Mouse (Mus musculus): ENCODE results near the gene Col4a2.

Col4a2 gene

DNA sequence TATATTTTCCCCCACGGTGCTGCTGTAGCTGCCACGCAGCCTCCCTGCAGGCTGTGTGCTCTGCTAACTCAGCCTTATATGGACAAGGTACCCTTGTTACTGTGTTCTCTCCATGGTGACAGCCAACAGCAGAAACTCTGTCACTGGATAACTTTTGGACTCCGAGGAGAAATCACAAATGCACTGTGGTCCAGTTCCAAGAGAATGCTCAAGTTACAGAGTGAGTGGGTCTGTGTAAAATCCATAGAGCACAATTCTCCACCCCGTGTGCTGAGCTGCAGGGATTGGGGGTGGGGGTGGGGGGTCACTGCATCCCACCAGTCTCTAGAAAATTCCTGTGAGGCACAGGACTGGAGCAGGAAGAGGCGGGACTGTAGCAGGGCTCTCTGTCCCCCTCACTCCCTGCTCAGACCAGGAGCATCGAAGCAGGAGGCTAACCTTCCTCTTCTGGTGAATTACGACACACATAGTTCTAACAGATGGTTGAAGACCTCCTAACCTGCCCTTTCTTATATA is 45.4 kb downstream of the Col4a2 start:
- DNase-seq (ENCODE audit: low read depth), result no peak

DNA sequence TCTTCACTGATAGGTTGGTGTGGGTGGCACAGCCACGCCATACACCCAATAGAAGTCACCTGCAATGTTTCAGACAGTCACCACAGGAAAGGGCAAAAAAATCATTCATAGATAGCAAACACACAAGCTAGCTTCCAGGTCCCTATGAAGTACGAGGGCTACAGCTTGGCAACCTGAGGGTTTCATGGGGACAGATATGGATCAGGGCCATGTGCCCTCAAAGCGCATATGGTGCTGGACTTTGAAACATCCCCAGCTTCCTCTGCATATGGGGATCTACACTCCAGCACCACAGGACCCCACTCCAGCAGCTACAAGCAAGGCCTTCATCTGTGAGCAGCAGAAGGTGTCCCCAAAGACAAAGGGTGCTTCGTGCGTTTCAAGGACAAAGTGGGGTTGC is 47.2 kb downstream of the Col4a2 start:
- DNase-seq (ENCODE audit: low read depth), result no peak

DNA sequence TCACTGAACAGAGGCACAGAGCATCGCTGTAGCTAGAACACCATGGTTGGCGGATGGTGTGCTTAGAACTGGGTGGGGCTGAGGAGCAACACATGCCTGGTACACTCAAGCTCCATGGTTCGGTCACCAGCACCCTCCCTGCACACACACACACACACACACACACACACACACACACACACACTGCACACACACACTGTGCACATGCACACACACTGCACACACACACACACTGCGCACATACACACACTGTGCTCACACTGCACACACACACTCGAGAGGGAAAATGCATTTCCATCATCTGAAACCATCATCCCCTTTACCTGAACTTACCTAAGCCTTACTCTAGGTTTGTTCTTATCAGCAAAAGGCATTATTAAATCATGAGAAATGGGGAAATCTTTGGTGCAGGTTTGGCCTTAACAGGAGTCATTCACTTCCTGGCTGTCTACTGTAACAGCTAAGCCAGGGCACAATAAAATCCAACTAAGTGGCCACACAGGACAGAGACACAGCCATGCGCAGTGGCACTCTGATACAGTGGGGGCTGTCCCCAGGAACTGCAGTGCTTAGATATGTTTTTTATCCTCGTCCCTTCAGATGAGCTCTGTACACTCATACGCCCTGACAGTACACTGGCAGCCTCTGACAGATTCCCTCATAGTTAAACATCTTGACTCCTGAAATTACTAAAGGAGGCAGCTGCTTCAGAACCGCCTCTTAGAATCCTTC is 49.1 kb downstream of the Col4a2 start:
- DNase-seq (ENCODE audit: low read depth), result no peak

DNA sequence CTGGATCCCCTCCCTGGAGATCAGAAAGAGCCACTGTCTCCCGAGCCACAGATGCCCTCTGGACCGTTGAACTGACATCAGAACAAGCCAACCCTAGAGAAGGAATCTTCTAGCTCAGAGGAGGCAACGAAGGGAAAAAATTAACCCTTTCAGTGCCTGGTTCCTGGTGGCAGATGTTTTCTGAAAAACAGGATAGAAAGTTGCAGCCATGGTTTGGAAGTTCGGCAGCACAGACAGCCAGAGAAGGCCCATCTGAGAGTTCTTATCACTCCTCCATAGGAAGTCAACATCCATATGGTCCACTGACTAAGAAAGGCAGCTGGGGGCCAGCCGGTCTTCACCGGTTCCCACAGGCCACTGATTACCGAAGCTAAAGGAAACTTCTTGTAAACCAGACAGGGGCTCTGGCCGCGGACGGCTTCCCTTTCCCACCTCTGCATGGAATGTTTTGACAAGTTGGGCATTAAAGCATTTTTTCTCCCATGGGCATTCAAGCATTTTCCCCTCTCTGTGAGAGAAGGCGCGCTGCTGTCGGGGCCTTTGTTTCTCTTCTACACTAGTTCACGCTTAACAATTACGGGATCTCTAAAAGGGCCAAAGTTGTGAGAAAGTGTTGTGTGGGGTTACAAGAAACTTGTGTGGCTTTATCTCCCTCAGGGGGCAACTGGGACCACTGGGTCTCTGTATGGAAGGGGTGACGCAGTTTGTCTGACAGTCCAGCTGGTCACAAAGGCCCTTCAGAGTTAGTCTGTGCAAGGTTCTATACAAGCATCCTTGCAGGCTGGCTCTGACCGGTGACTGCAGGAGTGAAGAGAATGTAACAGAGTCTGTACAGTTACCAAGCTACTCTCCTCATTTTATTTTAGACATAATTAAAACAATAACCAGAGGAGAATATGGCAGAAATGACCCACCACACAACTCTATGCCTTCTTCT is 49.9 kb downstream of the Col4a2 start:
- DNase-seq (ENCODE audit: low read depth), result no peak

DNA sequence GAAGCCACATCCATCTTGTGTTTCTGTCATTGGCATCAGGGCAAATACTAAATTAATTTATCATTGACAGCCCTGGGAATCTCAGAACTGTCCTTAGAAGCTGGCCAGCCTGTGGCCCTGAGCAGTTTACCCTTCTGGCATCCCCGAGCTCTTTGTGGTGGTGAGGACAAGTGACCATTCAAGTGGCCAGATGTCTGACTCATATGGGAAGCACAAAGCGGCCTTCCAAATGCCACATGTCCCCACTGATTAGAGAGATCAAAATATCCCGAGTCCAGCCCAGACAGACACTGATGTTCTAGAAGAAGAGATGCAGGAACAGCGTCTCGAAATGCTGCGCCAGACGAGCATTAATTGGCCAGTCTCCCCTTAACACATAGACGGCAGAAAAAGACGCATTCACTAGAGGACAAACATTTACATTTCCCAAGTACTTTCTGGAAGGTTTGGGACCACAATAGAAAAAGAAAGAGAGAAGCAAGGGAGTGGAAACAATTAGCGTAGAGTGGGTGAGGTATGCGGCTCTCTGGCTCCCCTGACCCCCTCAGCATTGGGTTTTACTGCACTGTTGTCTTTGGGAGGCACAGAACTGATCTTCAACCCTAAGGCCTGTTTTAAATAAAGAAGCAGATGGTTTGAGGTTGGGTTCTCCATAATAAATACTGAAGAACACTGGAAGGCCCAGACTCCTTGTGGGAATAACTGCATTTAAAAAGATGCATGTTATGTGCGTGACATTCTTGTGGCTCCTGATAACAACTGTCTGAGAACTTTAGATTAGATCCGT is 50.9 kb downstream of the Col4a2 start:
- no peak for DNase-seq (ENCODE audit: low read depth)

DNA sequence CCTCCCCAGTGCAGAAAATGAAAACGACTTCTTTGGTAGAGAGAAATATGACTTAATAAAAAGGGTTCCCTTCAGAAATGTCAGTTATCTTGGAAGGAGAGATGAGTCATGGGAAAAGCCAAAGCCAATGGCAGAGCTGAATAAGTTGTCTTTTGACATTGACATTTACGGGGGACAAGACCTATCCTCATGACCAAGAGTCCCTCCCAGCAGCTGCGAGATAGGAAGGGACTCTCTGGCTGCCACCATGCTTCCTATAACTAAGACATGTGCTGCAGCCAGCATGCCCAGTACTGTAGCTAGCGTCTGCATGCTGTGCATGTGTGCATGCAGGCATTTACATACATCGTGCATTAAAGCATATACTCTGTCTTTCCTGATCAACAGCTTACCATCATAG is 53.6 kb downstream of the Col4a2 start:
- no peak for DNase-seq (ENCODE audit: low read depth)

DNA sequence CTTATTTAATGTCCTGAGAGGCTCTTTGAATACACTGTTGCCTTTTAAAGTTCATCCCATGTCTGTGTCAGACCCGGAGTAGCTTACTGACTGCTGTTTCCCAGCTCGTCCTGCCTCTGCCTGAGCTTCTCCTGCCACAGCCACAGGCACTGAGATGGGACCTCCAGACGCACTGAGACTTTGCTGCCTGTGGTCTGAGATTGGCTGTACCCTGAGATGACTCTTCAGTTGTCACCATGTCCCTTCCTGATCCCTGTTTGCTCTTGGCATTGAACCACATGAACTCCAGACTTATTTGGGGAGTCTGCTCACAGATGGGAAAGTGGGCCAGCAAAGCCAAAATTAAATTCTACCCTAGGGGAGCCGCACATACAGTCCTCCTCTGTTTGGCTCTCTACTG is 54.1 kb downstream of the Col4a2 start:
- DNase-seq (ENCODE audit: low read depth), result no peak

DNA sequence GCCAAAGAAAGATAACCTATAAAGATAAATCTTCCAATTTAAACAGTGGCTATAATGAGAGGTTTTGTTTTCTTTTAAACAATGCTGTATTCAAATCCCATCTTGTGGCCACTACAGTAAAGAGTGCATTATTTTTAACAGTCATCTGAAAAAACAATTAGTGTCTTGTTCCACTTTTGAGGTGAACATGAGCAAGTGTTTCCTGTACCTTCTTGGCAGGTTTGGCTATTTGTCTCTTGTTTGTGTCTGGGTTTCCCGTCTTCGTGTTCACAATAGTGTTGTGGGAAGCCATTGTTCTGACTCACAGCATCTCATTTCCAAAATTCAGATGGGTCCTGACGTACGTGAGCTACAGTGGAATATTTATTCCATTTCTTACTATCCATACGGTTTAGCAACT is 55.1 kb downstream of the Col4a2 start:
- no peak for DNase-seq (ENCODE audit: low read depth)

DNA sequence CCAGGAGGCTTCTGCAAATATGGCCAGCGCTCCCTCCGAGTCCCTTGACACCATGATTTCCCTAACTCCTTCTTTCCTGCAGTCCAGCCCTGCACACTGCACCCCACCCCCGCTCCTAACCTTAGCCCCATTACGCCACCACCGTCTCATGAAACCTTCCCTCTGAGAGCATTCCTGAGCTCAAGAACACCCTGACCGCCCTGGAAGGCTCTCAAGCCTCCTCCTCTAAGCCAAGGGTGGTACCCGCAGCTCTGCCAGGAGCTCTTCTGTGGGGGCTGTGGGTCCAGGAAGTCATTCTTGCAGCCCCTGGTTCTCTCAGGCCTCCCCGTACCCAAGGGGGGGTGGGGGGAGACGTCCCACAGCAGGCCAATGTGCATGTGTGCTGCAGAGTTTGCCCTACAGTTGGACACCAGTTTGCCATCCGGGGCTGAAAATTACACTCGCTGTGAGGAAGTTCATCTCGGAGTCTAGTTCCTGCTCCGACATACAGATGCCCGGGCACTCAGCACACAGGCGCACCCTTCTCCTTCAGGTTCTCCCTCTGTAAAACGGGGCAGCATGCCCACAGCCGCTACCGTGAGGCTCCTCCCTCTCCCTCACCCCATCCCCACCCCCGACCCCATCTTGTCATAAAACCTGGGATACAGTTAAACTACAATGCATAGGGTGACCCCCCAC is 57.1 kb downstream of the Col4a2 start:
- no peak for DNase-seq (ENCODE audit: low read depth)

DNA sequence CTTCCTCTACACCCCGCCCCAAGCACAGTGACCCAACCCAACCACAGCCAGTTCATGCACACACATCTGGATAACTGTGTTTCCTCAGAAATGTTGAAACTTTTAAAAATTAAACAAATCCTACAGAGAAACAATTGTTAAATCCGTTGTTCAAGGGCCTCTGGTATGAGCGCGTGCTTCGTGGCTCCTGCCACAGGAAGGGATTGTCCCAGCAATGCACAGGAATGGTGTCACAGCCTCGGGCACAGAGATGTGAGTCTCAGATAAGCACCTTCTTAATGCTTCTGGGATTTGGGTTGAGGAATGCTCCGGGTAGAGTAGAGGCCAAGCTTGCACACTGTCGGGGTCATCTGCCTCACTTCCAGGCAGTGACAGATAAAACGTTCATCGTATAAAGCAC is 58.7 kb downstream of the Col4a2 start:
- DNase-seq (ENCODE audit: low read depth), result no peak

DNA sequence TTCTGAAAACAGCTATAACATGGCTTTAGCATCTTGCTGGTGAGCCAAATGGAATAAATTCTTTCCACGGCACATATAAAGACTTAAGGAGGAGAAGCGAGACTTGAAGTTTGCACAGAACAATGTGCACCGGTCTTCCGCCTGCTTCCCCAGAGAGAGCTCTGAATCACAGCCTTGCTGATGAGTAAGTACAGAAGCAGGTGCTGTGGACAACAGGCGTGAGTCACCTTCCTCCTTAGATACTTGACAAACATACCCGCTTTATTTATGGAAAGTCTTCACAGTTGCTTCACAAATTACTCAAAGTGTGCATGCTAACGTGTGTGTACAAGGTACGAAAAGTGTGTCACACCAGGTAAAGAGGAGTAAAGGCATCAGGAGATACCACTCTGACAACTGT is 59.5 kb downstream of the Col4a2 start:
- DNase-seq (ENCODE audit: low read depth), result no peak

DNA sequence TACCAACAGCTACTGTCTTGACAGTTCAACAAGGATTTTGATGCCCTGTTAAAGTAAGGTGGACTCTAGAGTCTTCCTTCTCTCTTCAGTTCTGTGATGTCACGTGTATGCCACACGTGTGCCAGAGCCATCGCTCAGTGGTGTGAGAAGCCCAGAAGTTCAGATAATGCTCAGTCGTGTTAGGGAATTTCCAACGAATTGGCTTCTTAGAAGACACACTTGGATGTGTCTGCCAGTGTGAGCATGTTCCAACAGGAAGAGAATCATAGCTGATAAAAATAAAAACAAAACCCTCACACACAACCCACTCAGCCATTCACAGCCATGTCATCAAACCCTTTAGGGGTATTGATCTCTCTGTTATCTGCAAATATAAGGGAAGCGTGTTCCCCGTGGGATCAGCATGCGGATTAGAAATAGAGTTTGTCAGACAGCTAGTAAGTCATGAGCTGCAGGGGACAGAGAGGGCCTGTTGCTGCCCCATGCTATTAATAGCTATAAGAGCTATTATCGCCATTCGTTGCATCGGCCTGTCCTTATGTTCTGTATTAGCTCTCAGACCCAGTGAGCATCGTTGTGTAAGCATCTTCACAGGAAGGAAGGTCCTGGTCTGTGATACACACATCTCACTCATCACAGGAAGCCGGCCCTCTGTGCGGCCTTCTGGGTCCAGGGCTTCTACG is 61.2 kb downstream of the Col4a2 start:
- DNase-seq (ENCODE audit: low read depth), result no peak

DNA sequence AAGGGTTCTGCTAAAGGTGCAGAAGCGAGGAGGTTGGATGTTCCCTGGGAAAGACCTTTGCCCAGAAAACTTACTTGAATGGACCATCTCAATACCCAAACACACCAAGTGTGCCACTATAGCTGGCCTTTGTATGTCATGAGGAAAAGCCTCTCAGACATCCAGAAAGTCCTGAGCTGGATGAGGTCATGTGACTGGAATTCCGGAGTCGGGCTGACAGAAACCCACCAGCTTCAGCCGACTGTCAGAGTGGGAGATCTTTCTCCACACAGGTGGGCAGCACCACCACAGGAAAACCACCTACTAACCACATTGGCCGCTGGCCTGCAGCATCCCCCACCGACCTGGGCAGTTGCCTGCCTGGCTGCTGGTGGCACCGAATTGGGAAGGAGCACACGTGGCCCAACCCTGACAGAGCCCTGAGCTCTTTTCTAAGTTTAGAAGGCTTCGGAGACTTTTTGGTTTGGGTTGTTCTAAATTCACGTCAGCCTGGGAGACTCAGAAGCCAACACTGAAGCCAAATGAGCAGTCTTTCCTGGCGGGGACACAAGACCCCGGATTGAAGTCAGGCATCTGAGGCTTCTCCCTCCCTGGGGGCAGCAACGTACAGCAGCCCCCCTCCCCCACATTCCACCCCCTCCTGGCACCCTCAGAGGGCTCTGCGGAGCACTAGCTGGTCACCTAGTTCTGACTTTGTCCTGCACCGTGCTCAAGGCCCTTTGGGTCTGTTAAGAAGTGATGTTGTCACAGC is 61.9 kb downstream of the Col4a2 start:
- no peak for DNase-seq (ENCODE audit: low read depth)

DNA sequence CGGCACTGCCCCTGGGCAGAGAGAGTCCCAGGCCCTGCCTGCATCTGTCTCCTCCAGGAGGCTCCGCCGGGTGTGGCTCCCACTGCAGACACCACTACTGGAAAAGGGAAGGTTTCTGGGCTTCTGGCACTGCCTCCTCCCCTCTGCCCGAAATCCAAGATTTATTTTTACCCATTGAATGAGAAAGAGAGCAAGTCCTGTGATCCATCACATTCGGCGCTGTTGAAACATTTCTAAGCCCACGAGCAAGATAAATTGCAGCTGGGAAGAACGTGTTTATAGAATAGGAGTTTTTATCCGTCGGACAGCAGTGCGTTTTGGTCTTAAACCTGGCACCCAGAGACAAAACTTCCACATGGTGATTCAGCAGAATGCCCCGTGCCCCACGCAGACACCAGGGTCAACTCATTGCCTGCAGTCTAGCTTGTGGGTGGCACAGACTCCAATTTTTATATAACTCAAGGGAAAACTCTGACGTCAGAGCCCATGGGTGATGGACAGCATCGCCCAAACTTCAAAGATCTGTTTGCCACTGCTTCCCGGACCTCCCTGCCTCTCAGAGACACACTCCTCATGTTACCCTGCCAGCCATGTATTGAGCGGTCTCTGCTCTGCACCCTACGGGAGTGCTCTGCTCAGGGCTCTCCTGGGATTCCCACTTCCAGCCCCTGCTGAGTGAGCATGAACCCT is 63.3 kb downstream of the Col4a2 start:
- no peak for DNase-seq (ENCODE audit: low read depth)

DNA sequence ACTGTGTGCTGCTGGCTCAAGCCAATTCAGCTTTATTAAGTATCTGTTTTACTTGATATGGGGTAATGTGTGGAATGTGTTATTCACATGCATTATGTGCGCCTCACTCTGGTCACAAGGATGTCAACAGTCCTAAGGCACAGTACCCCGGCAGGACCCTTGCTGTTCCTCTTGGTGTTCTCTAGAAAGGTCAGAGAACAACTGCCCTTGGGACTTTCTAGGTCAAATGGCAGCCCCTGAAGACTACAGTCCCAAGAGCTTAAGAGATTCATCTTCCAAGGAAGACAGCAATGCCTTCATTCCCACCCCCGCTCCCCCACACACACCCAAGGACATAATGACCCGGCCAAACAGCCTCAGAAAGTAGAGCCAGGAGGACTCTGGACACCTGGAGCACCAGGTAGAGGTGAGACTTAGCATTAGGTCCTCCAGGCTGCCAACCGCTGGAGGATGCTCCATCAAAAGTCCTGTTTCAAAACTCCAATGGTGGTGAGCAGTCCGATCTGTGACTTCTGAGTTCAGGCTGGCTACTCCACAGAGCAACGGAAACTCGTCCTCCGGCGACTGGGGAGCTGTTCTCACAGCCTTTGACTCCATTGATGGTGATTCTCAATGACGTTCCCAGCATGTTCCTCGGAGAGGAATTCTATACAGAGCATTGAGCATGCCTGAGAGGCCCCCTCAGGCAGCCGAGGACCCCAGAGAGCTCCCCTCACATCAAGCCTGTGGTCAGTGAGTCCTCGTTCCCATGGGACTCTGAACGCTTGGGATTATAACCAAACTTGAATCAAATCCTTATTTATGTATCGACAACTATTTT is 65.0 kb downstream of the Col4a2 start:
- DNase-seq (ENCODE audit: low read depth), result no peak

DNA sequence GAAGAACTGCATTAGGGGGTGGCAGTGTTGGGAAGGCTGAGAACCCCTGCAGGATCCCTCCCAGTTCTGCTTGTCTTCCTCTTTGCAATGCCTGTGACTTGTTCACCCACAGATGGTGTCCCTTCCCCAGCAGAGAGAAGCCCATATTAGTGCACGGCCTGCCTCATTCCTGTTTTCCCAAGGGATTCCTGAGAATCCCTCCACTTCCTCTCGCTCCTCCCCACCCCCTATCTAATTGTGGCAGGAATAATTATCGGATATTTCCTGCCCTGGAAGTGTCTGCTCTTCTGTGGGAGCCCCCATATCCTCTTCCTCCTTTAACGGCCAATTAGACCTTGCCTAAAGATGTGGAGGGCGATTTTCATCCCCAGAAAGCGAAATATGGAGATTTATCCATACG is 67.0 kb downstream of the Col4a2 start:
- DNase-seq (ENCODE audit: low read depth), result no peak

DNA sequence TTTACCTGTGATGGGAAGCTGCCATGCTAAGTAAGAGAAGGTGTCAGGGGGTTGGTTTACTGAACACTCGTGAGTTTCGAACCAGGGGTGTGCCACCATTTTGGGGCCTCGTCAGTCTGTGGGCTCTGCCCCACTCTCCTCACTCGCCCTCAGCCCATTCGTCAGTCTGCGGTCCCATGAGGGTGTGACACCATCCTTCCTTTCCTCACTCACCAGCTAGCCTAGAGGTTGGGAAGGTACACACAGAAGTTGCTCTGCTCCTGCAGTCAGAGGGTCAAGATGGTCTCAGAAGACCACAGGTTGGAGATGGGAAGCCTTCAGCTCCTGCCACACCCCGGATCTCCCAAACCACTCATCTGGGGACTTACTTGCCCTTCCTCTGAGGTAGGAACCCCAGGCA is 68.9 kb downstream of the Col4a2 start:
- DNase-seq (ENCODE audit: low read depth), result no peak

DNA sequence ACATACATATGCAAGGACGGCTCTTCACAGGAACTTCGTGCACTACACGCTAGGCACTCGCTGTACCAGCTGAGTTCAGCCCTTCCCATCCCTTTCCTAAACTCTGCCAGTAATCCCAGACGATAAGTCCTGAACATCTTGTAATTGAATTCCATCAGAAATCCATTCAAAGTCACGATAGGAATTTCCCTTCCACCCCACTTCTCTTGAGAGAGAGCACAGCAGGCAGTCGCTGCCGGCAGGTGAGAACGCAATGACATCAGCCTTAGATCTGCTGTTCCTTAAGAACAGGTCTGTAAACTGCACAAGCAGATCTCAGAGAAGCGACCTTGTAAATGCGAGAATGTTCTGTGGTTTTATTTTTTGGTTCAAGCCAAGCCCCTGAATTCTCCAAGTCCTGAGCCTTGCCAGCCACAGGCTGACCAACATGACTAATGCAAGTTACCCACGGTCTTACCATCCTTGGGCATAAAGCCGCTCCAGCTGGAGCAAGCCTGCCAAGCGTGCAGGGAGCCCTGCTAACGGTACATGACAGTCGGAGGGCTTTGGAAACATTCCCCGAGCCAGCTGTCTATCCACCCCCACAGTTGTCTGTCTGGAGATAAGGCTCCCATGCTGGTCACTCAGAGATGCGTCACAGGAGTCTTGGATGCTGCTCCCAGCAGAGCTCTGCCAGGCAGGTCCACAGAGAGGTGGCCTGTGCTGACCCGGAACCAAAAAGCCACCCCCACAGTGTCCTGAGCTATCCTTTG is 69.6 kb downstream of the Col4a2 start:
- DNase-seq (ENCODE audit: low read depth), result no peak

Data from c-Kit-positive CD71-positive TER-119-negative erythroid progenitor cells, embryonic 14.5 days (primary cell).